Mouse (Mus musculus) intestine, embryonic 16.5 days (tissue): ENCODE results near the gene Pml. TPM values are rescaled to one million over a fixed set of nuclear protein-coding genes. Genes with fewer than 3 reads are reported as not detected.

Experiments
- ATAC-seq: fragments of 200-750 bp; cut with Nextera tagmentation; 2 replicates; pipeline ENCODE4 v1.8.0; 2017; ENCODE audit warnings: moderate TSS enrichment, moderate library complexity
- H3K27ac ChIP-seq: fragments of 300-500 bp; sonication (generic); 2 replicates; pipeline ENCODE4 v1.5.1; 2014; ENCODE audit warnings: mild to moderate bottlenecking, low read length
- H3K27me3 ChIP-seq: fragments of 300-500 bp; sonication (generic); replicated peaks from 2 replicates; pipeline ENCODE4 v1.6.1; 2014; ENCODE audit warnings: low read length, control low read depth, mixed read lengths; ENCODE audit not compliant: control insufficient read depth, insufficient read depth
- H3K36me3 ChIP-seq: fragments of 300-500 bp; sonication (generic); 2 replicates; pipeline ENCODE4 v1.6.1; 2014; ENCODE audit warnings: low read length, control low read depth; ENCODE audit not compliant: control insufficient read depth, insufficient read depth
- H3K4me1 ChIP-seq: fragments of 300-500 bp; sonication (generic); 2 replicates; pipeline ENCODE4 v1.6.1; 2014; ENCODE audit warnings: low read length, control low read depth, mixed read lengths; ENCODE audit not compliant: control insufficient read depth, insufficient read depth
- H3K4me2 ChIP-seq: fragments of 300-500 bp; sonication (generic); 2 replicates; pipeline ENCODE4 v1.6.1; 2014; ENCODE audit warnings: low read depth, low read length, control low read depth
- H3K4me3 ChIP-seq: fragments of 300-500 bp; sonication (generic); 2 replicates; pipeline ENCODE4 v1.5.1; 2014; ENCODE audit warnings: mild to moderate bottlenecking, low read length
- H3K9ac ChIP-seq: fragments of 300-500 bp; sonication (generic); 2 replicates; pipeline ENCODE4 v1.6.1; 2014; ENCODE audit warnings: low read depth, low read length
- H3K9me3 ChIP-seq: fragments of 300-500 bp; sonication (generic); 2 replicates; pipeline ENCODE4 v1.6.1; 2016; ENCODE audit warnings: low read length, control low read depth; ENCODE audit not compliant: control insufficient read depth
- WGBS: fragments of 180-500 bp; shearing (Covaris S2); extraction: QIAGEN DNeasy Blood & Tissue Kit; methylation state at CpG from one replicate; pipeline ENCODE4 v1.1.7; 2014; 5-methylcytosine and 5-hydroxymethylcytosine counted together
- polyA plus RNA-seq: library from polyadenylated mRNA; unstranded; fragments of >200 nt; fragmentation: Nextera tagmentation; extraction: Ambion mirVana; gene quantifications from 2 replicates; pipeline ENCODE4 v1.2.1, GENCODE M21; 2015

The Pml gene
- polyA plus RNA-seq, 1 experiment from 2014 or later, result 13.7 TPM

DNA sequence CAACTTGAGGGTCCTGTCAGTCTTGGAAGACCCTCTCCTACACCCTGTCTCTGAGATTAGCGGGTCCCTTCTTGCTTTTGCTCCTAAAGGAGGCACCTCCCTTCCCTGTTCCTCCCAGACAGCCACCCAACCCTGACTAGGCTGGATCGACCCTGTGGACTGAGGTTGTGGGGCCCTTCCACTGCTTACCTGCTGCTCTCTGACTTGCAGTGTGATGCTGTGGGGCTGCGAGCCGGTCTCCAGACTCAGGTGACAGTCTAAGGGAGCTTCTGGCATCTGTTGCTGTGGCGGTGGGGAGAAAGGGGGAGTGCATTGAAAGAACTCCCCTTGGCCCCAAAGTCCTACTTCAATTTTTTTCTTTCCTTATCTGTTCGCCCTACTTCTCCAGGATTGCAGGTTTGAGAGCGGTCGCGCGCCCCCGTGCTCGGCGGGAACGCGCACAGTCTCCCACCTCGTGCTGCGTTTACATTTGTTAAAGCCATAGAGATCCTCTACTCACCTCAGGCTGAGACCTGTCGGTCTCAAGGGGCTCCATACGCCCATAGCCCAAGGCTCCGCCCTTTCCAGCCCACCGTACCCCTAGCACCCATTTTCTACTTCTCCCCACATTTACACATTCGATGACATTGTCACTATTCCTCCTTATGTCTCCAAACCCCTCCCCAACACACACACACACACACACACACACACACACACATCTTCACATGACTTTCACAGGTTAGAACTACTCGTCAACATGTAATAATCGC, 48.3 kb downstream of the Pml start:
- WGBS, result 2% methylated on average over 24 of the region's 24 CpGs
- Histone ChIP-seq H3K4me1 (peaks cover 39% of the 10 kb centered on the region), H3K9ac (no peak overlapping the region)

DNA sequence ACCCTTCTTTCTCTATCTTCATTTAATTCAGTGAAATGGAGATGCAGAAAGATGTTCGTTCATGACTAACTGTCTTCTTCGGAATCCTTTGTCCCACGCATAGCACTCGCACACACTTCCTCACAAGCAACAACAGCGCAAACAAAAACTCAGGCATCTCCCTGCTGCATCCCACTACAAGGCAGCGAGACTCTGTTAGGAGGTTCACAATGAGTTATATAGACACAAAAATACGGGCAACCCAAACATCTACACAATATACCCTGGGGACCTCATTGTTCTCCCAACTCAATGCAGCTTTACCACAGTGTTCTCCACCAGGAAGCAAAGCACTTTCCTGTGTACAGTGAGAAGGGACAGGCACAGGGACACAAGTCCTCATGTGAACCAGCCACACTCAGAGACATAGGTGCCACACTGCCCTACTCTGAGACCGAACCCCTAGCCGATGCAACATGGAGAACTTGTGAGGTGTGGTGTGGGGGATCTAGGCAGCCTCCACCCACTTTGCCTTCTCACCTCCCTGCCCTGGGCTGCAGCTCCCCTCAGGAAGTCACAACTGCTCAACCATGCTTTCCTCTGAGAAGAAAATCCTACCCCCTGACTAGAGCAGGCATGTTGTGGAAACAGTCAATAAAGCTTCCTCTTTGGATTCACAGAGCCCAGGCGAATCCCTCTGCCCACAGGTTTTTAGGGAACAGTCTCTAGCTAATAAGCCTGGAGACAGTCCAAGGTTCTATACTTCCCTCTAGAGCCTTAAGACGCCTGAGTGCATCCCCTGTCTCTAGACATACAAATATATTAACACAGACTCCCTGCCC, 49.1 kb downstream of the Pml start:
- Histone ChIP-seq H3K4me2 (no peak overlapping the region), H3K9me3 (no peaks in the 10 kb centered on the region), H3K4me1 (peaks cover 41% of the 10 kb centered on the region), H3K27me3 (peaks cover 88% of the 10 kb centered on the region), H3K27ac (no peak overlapping the region), H3K4me3 (no peak overlapping the region), H3K9ac (no peak overlapping the region), H3K36me3 (no peaks in the 10 kb centered on the region)
- 11% methylated on average over 11 of the region's 11 CpGs for WGBS
- ATAC-seq, result no peak

More for the DNA sequence above, 48.3 kb downstream of the Pml start:
- H3K27me3 ChIP-seq, result peaks cover 80% of the 10 kb centered on the region
- H3K36me3 ChIP-seq, result no peaks in the 10 kb centered on the region
- ATAC-seq, result no peak
- H3K4me2 ChIP-seq, result no peak overlapping the region
- no peaks in the 10 kb centered on the region for H3K9me3 ChIP-seq
- no peak overlapping the region for H3K27ac ChIP-seq
- peak overlapping the region; percentile 13; the same call in 1 of the 2 replicates for H3K4me3 ChIP-seq

DNA sequence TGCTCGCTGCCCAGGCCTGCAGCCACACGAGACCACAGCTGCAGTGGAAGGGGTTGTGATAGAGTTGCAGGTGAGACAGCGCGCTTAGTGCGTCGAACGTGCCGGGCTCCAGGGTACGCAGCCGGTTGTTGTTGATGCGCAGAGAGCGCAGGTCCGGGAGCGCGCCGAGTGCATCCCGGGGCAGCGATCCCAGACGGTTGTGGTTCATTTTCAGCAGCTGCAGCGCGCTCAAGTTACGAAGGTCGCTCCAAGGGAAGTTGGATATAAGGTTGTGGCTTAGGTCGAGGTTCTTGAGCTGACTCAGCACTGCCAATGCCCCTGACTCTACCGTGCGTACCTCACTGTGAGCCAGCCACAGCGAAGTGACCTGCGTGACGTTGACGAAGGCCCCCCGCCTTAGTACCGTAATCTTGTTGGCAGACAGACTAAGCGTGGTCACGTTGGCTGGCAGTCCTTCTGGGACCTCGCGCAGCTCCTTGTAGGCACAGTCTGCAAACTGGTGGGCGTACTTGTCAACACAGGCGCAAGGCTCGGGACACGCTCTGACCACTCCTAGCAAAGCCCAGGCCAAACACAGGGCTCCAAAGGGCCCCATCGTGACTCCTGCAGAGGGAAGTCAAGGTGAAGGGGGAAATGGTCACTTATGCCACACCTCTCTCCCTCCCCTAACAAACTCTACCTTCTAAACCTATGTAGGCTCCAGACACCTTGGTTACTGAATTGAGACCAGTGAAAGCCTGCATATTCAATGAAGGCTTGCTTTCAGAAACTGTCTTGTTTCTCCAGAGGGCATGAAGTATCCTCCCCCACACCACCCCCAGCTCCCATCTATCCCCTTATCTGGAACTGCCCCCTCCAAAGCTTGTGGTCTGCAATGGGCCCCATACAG, 50.0 kb downstream of the Pml start:
- no peak for ATAC-seq
- no peak overlapping the region for H3K4me2 ChIP-seq
- peaks cover 41% of the 10 kb centered on the region for H3K4me1 ChIP-seq
- H3K27me3 ChIP-seq, result peaks cover 91% of the 10 kb centered on the region
- peak overlapping the region; percentile 4; the same call in 1 of the 2 replicates for H3K4me3 ChIP-seq
- H3K27ac ChIP-seq, result no peak overlapping the region
- 2% methylated on average over 41 of the region's 41 CpGs for WGBS
- no peaks in the 10 kb centered on the region for H3K36me3 ChIP-seq
- no peak overlapping the region for H3K9ac ChIP-seq
- no peaks in the 10 kb centered on the region for H3K9me3 ChIP-seq

DNA sequence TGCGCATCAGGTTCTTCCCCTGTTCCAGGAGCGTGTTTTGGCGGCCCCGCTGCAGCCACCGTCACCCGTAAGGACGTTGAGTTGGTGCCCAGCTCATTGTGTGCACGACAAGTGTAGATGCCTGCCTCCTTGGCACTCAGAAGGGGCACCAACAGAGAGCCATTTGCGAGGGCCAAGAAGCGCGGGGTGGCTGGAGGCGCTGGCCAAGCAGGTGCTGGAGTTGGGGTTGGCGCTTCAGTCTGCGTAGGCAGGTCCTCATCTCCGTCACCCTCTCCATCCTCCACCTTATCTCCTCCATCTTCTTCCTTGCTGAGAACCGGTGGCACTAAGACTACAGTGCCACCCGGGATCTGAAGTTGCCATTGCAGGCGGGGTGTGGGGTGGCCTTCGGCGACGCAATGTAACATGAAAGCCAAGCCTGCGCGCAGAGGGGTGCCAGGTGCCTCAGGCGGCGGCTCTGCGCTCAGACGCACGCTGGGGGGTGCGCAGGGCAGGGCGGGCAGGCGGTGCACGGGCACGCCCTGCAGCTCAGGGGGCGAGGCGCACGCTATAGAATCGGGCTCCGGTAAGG, 50.7 kb downstream of the Pml start:
- Histone ChIP-seq H3K4me2 (no peak overlapping the region), H3K9me3 (no peaks in the 10 kb centered on the region), H3K9ac (no peak overlapping the region), H3K4me3 (peak overlapping the region; percentile 4; the same call in 1 of the 2 replicates), H3K4me1 (peaks cover 41% of the 10 kb centered on the region), H3K36me3 (no peaks in the 10 kb centered on the region), H3K27me3 (peaks cover 93% of the 10 kb centered on the region), H3K27ac (no peak overlapping the region)
- no peak for ATAC-seq
- WGBS, result 2% methylated on average over 38 of the region's 38 CpGs

DNA sequence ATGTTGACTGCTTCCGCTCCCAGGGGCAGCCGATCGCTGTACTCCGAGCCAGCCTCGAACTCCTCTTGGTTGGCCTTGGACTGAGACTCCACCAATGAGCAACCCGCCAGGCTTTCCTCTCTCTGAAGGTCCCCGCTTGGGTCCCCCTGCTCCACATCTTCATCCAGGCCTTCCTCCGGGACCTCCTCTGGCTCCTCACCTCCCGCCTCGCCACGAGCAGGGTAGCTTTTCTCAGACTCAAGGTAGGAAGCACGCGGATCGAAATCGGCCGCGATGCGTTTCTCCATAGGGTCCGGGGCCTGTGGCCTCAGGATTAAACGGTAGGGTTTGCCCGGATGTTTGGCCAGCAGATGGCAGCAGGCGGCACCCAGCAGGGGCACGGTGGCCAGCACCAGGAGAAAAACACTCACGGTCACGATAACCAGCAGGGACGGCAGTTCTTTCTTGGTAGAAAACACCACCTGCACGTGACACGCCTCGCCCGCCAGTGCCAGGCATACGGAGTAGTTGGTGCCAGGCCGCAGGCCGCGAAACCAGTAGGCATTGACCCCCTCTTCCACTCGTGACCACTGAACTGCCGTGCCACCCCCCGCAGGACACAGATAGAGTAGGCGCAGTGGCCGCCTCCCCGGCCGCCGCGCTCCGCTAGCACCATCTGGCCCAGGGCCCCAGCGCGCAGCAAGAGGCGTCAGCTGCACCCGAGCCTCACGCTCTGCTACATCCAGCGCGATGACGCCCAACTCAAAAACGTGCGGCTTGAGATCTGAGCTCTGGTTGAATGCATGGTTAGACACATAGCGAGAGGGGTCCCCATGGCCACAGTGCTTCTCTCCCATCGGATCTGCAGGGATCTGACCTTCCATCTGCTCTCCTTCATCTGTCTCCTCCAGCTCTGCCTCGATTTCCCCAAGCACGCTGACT, 51.5 kb downstream of the Pml start:
- H3K9ac ChIP-seq, result peak overlapping the region; percentile 5; the same call in 1 of the 2 replicates
- WGBS, result 1% methylated on average over 58 of the region's 58 CpGs
- H3K27ac ChIP-seq, result no peak overlapping the region
- H3K4me2 ChIP-seq, result peak overlapping the region; percentile 46
- no peaks in the 10 kb centered on the region for H3K9me3 ChIP-seq
- no peaks in the 10 kb centered on the region for H3K36me3 ChIP-seq
- peaks cover 85% of the 10 kb centered on the region for H3K27me3 ChIP-seq
- 0 out of 2 replicates have a peak, but pooled peaks have one; percentile 26 for ATAC-seq
- peaks cover 41% of the 10 kb centered on the region for H3K4me1 ChIP-seq
- peak overlapping the region; percentile 28 for H3K4me3 ChIP-seq

DNA sequence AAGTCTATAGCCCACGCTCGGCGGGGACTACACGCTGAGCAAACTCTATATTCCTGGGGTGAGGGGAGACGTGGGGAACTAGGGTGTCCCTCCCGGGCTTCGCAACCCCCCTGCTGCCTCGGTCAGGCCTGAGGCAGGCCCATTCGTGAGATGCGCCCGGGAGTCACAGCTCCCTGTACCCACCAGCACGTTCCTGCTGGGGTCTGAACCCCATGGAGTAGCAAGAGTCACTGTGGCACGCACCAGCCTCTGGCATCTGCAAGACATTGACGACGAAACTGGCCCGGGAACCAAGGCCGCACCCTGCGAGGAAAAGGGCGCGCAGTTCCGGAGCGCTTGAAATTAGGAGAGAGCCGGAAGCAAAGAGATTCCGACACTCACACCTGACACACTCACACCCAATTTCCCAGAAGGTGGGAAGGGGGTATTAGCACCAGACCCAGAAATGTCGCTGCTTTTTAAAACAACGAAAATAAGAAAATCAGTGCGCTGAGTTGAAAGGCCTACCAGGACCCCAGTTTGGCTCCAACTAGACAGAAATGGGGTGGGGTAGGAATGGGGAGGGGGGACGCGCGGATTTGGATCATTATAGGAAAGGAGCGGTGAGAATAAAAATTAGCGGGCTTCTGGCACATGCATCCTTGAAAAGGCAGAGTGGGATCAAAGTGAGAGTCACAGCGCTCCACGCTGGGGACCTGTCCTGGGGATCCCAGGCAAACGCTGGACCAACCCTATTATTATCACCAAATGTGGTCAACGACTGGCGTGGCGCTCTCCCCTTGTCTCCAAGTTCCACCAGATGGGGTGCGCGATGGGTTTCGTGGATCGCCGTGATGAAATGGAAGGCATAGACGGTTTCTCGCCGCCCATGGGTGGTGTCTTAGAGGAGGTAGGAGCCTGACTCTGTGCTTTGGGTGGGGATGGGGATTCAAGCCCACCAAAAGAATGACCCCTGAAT, 52.7 kb downstream of the Pml start:
- Histone ChIP-seq H3K4me1 (peaks cover 37% of the 10 kb centered on the region), H3K4me2 (no peak overlapping the region), H3K9me3 (no peaks in the 10 kb centered on the region), H3K36me3 (no peaks in the 10 kb centered on the region), H3K27ac (no peak overlapping the region), H3K9ac (peak overlapping the region; percentile 5; the same call in 1 of the 2 replicates), H3K27me3 (peaks cover 73% of the 10 kb centered on the region), H3K4me3 (peak overlapping the region; percentile 19)
- no peak for ATAC-seq
- 5% methylated on average over 46 of the region's 46 CpGs for WGBS

DNA sequence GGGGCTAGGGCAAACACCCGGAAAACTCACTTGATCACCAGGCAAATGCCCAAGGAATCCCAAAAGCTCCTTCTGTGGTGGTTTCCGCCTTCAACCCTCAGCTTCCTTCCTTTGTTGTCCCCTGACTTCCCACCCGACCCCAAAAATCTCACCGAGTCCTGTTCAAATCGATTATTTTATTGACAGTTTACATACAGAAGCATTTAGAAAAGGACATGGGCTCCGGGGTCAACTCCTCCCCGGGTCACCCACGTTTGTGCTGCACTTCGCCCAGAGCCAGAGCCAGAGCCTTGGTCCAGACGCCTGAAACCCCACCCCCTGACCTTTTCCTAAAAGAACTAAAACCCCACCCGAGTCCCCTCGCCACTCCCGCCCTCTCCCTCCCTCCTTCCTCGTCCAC, 53.4 kb downstream of the Pml start:
- no peak for ATAC-seq
- Histone ChIP-seq H3K9ac (no peak overlapping the region), H3K27me3 (peaks cover 66% of the 10 kb centered on the region), H3K4me3 (no peak overlapping the region; the same call in 1 of the 2 replicates), H3K36me3 (no peaks in the 10 kb centered on the region), H3K4me2 (no peak overlapping the region), H3K4me1 (peaks cover 30% of the 10 kb centered on the region), H3K9me3 (no peaks in the 10 kb centered on the region), H3K27ac (no peak overlapping the region)
- 5% methylated on average over 12 of the region's 14 CpGs for WGBS
